Mouse (Mus musculus) myocyte (in vitro differentiated cells): ENCODE measurements around the gene Sec14l1.

Experiments used
- POLR2A ChIP-seq: IDR thresholded peaks from one replicate; pipeline ENCODE4 v1.6.1; 2011; ENCODE audit warnings: low read depth, mild to moderate bottlenecking, control low read depth, moderate library complexity; ENCODE audit not compliant: insufficient read length
- TCF12 ChIP-seq: IDR thresholded peaks from one replicate; pipeline ENCODE4 v1.6.1; 2011; ENCODE audit warnings: mild to moderate bottlenecking, control low read depth; ENCODE audit not compliant: poor library complexity, insufficient read depth, severe bottlenecking
- USF1 ChIP-seq: IDR thresholded peaks from one replicate; pipeline ENCODE4 v1.6.1; 2011; ENCODE audit warnings: low read depth, mild to moderate bottlenecking, control low read depth, moderate library complexity

DNA sequence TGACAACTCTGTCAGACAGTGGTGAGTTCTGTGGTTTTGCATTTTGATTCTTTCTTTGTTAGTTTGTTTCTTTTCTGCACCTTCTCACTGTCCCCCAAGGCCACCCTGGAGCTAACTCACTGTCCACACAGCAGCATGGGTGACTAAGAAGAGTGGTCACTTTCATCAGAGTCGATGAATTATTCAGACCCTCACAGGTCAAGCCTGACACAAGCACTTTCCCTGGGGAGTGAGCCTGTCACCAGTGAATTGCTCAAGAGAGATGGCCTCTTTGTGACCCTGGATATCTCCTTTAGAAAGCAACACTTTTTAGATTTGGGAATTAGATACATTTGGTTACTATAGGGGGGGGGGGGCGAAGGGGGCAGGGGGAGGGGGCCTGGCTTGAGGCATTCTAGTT is 15.6 kb upstream of the Sec14l1 start:
- no peak for TF ChIP-seq POLR2A
- TF ChIP-seq USF1 = no peak
- TF ChIP-seq TCF12 = no peak
